Mouse (Mus musculus) liver, adult 2 months (tissue): ENCODE measurements at regions not wholly inside any gene's neighbourhood (a gene's known extent, or its start where the extent isn't known, plus 50 kb on each side); places are given as distances from the start of the nearest gene placed in this dataset.

ENCODE experiments used
- CTCF ChIP-seq: fragments of 200-500 bp; IDR thresholded peaks from 2 replicates; pipeline ENCODE4 v1.5.1; 2011; ENCODE audit warnings: low read depth, low read length, control low read depth
- POLR2A ChIP-seq: fragments of 200-500 bp; IDR thresholded peaks from 2 replicates; pipeline ENCODE4 v1.6.1; 2011; ENCODE audit warnings: low read length, control low read depth; ENCODE audit not compliant: insufficient read depth; ENCODE audit errors: extremely low read depth

GRCm38 (mm10) chr10:116675171-116675570 lies 93.9 kb upstream of the Cnot2 start:
- TF ChIP-seq CTCF (no peak), POLR2A (no peak)
